ENCODE assay signal across 9 mouse cellular contexts in the genomic region with DNA sequence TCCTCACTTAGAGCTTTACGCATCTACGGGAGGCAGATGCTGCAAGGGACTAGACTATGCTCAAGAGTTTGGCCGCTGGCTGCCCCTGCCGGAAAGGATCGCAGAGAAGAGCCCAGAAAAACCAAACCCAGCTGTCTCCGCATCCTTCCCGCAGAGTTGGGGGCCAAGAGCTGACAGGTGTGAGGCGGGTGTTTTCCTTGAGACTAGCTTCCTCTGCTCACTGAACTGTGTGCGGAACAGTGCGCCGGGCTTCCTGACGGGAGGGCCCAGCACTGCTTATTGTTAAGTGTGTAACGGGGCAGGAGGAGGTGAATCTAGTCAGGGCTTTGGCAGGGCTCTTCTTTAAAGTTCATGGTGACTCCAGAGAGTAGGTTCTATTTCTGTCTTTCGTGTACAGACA. TPM values are rescaled to one million over a fixed set of nuclear protein-coding genes. Genes with fewer than 3 reads are reported as not detected.
A peak's percentile ranks its signal among the peaks of the same experiment; 100 is the strongest.
DNase-seq lines count a peak whose midpoint lies in the region; ATAC-seq and TF ChIP-seq lines count a peak whose summit lies in the region.
"Had no signal": no experiment of that assay in that cellular context is flagged by ENCODE, and none has a peak within 500 bp of the region (broad histone marks: within the 10 kb centered on the region; RNA-seq: fewer than 3 reads in every experiment).

No protein-coding gene starts in this region.

- no peaks in the 10 kb centered on the region for H3K36me3 ChIP-seq in forebrain, embryonic 14.5 days (ENCODE audit: control insufficient read depth, insufficient read depth, low read length)
- H3K36me3 ChIP-seq in forebrain, postnatal 0 days (ENCODE audit: insufficient read depth): no peaks in the 10 kb centered on the region
- H3K36me3 ChIP-seq in midbrain, embryonic 10.5 days: no peaks in the 10 kb centered on the region
- no peaks in the 10 kb centered on the region for H3K36me3 ChIP-seq in midbrain, embryonic 15.5 days (replicated peaks)
- H3K36me3 ChIP-seq in hindbrain, postnatal 0 days (ENCODE audit: insufficient read depth, low read length): no peaks in the 10 kb centered on the region
- no peaks in the 10 kb centered on the region for H3K36me3 ChIP-seq in stomach, postnatal 0 days (ENCODE audit: control insufficient read depth, insufficient read depth, low read length)
- H3K36me3 ChIP-seq: neural tube, embryonic 13.5 days had no signal

- no peaks in the 10 kb centered on the region for H3K27me3 ChIP-seq in forebrain, embryonic 14.5 days (replicated peaks; ENCODE audit: control insufficient read depth, insufficient read depth, low read length)
- H3K27me3 ChIP-seq in forebrain, postnatal 0 days (ENCODE audit: insufficient read depth, low read length): no peaks in the 10 kb centered on the region
- peaks cover 3% of the 10 kb centered on the region; the same call in 1 of the 2 replicates for H3K27me3 ChIP-seq in midbrain, embryonic 10.5 days (ENCODE audit: low read depth, poor library complexity, severe bottlenecking)
- H3K27me3 ChIP-seq in midbrain, embryonic 15.5 days (replicated peaks): no peaks in the 10 kb centered on the region
- no peaks in the 10 kb centered on the region for H3K27me3 ChIP-seq in hindbrain, postnatal 0 days (ENCODE audit: insufficient read depth, low read length)
- H3K27me3 ChIP-seq in stomach, postnatal 0 days (ENCODE audit: control insufficient read depth, insufficient read depth, low read length): no peaks in the 10 kb centered on the region
- H3K27me3 ChIP-seq: neural tube, embryonic 13.5 days had no signal

- H3K27ac ChIP-seq in forebrain, embryonic 14.5 days (ENCODE audit: low read depth, low read length): no peak overlapping the region
- H3K27ac ChIP-seq in forebrain, postnatal 0 days (ENCODE audit: low read depth, low read length): no peak overlapping the region
- peak overlapping the region; percentile 73 for H3K27ac ChIP-seq in midbrain, embryonic 10.5 days (replicated peaks)
- no peak overlapping the region for H3K27ac ChIP-seq in midbrain, embryonic 15.5 days
- H3K27ac ChIP-seq in hindbrain, postnatal 0 days: no peak overlapping the region
- H3K27ac ChIP-seq in stomach, postnatal 0 days (replicated peaks): no peak overlapping the region
- H3K27ac ChIP-seq: neural tube, embryonic 13.5 days had no signal

- H3K4me3 ChIP-seq in forebrain, embryonic 14.5 days (ENCODE audit: low read depth, low read length): no peak overlapping the region
- H3K4me3 ChIP-seq in forebrain, postnatal 0 days (ENCODE audit: low read depth, low read length): no peak overlapping the region
- H3K4me3 ChIP-seq in midbrain, embryonic 10.5 days: no peak overlapping the region
- H3K4me3 ChIP-seq in midbrain, embryonic 15.5 days: no peak overlapping the region
- no peak overlapping the region for H3K4me3 ChIP-seq in hindbrain, postnatal 0 days (ENCODE audit: low read length)
- H3K4me3 ChIP-seq in stomach, postnatal 0 days (ENCODE audit: low read depth, low read length): no peak overlapping the region
- H3K4me3 ChIP-seq: neural tube, embryonic 13.5 days had no signal

- no peak for DNase-seq in forebrain, embryonic 14.5 days (ENCODE audit: low spot score)
- DNase-seq in forebrain, postnatal 0 days: no peak
- peak; percentile 35 for DNase-seq in midbrain, embryonic 10.5 days (ENCODE audit: low spot score)
- peak; percentile 32 for DNase-seq in hindbrain, postnatal 0 days (ENCODE audit: low spot score)
- DNase-seq in stomach, postnatal 0 days (ENCODE audit: low spot score): no peak
- no peak for DNase-seq in frontal cortex, postnatal 25 days (ENCODE audit: low spot score in 2 of 2)
- no peak for DNase-seq in frontal cortex, postnatal 14 days (ENCODE audit: low spot score in 2 of 2)

- H3K4me2 ChIP-seq in forebrain, embryonic 14.5 days (ENCODE audit: low read length): no peak overlapping the region
- H3K4me2 ChIP-seq in forebrain, postnatal 0 days (ENCODE audit: low read depth): no peak overlapping the region
- H3K4me2 ChIP-seq in midbrain, embryonic 15.5 days: no peak overlapping the region
- H3K4me2 ChIP-seq in hindbrain, postnatal 0 days (ENCODE audit: low read depth, low read length): no peak overlapping the region
- H3K4me2 ChIP-seq in stomach, postnatal 0 days (replicated peaks; ENCODE audit: low read depth): peak overlapping the region; percentile 9; the same call in 1 of the 2 replicates
- H3K4me2 ChIP-seq: neural tube, embryonic 13.5 days had no signal

- no peak for TF ChIP-seq EP300 in stomach, postnatal 0 days (optimal IDR thresholded peaks at IDR 0.05)

- ATAC-seq in forebrain, embryonic 14.5 days: 0 out of 2 replicates have a peak, but pooled peaks have one; percentile 3
- no peak for ATAC-seq in forebrain, postnatal 0 days
- no peak for ATAC-seq in midbrain, embryonic 15.5 days (replicated peaks)
- ATAC-seq in hindbrain, postnatal 0 days: peak; percentile 63
- ATAC-seq in stomach, postnatal 0 days (ENCODE audit: low FRiP score, low TSS enrichment): peak; percentile 47; the same call in 1 of the 2 replicates

- no peaks in the 10 kb centered on the region for H3K9me3 ChIP-seq in forebrain, embryonic 14.5 days (replicated peaks; ENCODE audit: control insufficient read depth, low read length)
- H3K9me3 ChIP-seq in forebrain, postnatal 0 days (ENCODE audit: low read length): no peaks in the 10 kb centered on the region
- H3K9me3 ChIP-seq in midbrain, embryonic 10.5 days (replicated peaks): no peaks in the 10 kb centered on the region
- no peaks in the 10 kb centered on the region for H3K9me3 ChIP-seq in midbrain, embryonic 15.5 days
- H3K9me3 ChIP-seq in hindbrain, postnatal 0 days (ENCODE audit: low read length): no peaks in the 10 kb centered on the region
- no peaks in the 10 kb centered on the region for H3K9me3 ChIP-seq in stomach, postnatal 0 days (ENCODE audit: control insufficient read depth, low read length)
- H3K9me3 ChIP-seq: neural tube, embryonic 13.5 days had no signal

- H3K9ac ChIP-seq in forebrain, embryonic 14.5 days (ENCODE audit: low read length): no peak overlapping the region
- no peak overlapping the region for H3K9ac ChIP-seq in forebrain, postnatal 0 days
- H3K9ac ChIP-seq in midbrain, embryonic 15.5 days: no peak overlapping the region
- H3K9ac ChIP-seq in hindbrain, postnatal 0 days (replicated peaks; ENCODE audit: low read length): no peak overlapping the region
- no peak overlapping the region for H3K9ac ChIP-seq in stomach, postnatal 0 days (ENCODE audit: low read length)
- H3K9ac ChIP-seq: neural tube, embryonic 13.5 days had no signal

- no peak for TF ChIP-seq CTCF in forebrain, postnatal 0 days (IDR thresholded peaks at IDR 0.05; ENCODE audit: low read depth)
- no peak for TF ChIP-seq CTCF in hindbrain, postnatal 0 days (IDR thresholded peaks at IDR 0.05; ENCODE audit: low read depth)
- no peak for TF ChIP-seq CTCF in stomach, postnatal 0 days (IDR thresholded peaks at IDR 0.05; ENCODE audit: low read depth)

- H3K4me1 ChIP-seq in forebrain, embryonic 14.5 days (ENCODE audit: control insufficient read depth, insufficient read depth, low read length): peaks cover 5% of the 10 kb centered on the region; the same call in 1 of the 2 replicates
- no peaks in the 10 kb centered on the region for H3K4me1 ChIP-seq in forebrain, postnatal 0 days (ENCODE audit: insufficient read depth)
- peaks cover 40% of the 10 kb centered on the region for H3K4me1 ChIP-seq in midbrain, embryonic 10.5 days
- H3K4me1 ChIP-seq in midbrain, embryonic 15.5 days: peaks cover 14% of the 10 kb centered on the region; the same call in 1 of the 2 replicates
- H3K4me1 ChIP-seq in hindbrain, postnatal 0 days (ENCODE audit: insufficient read depth, low read length): peaks cover 12% of the 10 kb centered on the region
- no peaks in the 10 kb centered on the region for H3K4me1 ChIP-seq in stomach, postnatal 0 days (replicated peaks; ENCODE audit: control insufficient read depth, insufficient read depth)

- WGBS in forebrain, embryonic 14.5 days: 50% methylated on average over 14 of the region's 14 CpGs
- 54% methylated on average over 14 of the region's 14 CpGs for WGBS in forebrain, postnatal 0 days
- WGBS in midbrain, embryonic 10.5 days: 58% methylated on average over 14 of the region's 14 CpGs
- WGBS in midbrain, embryonic 15.5 days: 42% methylated on average over 14 of the region's 14 CpGs
- WGBS in hindbrain, postnatal 0 days: 37% methylated on average over 14 of the region's 14 CpGs
- 53% methylated on average over 14 of the region's 14 CpGs for WGBS in stomach, postnatal 0 days

RNA-seq across cellular contexts. Expression of a gene that starts 37.3 kb away (rescaled TPM):
- polyA plus RNA-seq in forebrain, embryonic 14.5 days (2014; fragmentation: Nextera tagmentation; extraction: Ambion mirVana): 18.3 and 20.8 TPM in 2 replicates
- 22.7 and 28.3 TPM in 2 replicates for total RNA-seq in forebrain, postnatal 0 days (2014; rRNA removed)
- polyA plus RNA-seq in forebrain, postnatal 0 days (2015; fragmentation: Nextera tagmentation; extraction: Ambion mirVana): 14.8 and 16.0 TPM in 2 replicates
- 174 and 175 TPM in 2 replicates for polyA plus RNA-seq in midbrain, embryonic 10.5 days (2016; fragmentation: Nextera tagmentation; extraction: Ambion mirVana)
- polyA plus RNA-seq in midbrain, embryonic 15.5 days (2015; fragmentation: Nextera tagmentation; extraction: Ambion mirVana): 31.7 and 39.0 TPM in 2 replicates
- 67.1 and 82.8 TPM in 2 replicates for total RNA-seq in hindbrain, postnatal 0 days (2014; rRNA removed)
- 36.2 and 37.2 TPM in 2 replicates for polyA plus RNA-seq in hindbrain, postnatal 0 days (2015; fragmentation: Nextera tagmentation; extraction: Ambion mirVana)
- 4.4 and 6.1 TPM in 2 replicates for polyA plus RNA-seq in stomach, postnatal 0 days (2015; fragmentation: Nextera tagmentation; extraction: Ambion mirVana)

RNA-seq across cellular contexts. Expression of a gene that starts 55.1 kb away (rescaled TPM):
- polyA plus RNA-seq in forebrain, embryonic 14.5 days (2014; fragmentation: Nextera tagmentation; extraction: Ambion mirVana): 66.8 and 71.5 TPM in 2 replicates
- 102 and 138 TPM in 2 replicates for total RNA-seq in forebrain, postnatal 0 days (2014; rRNA removed)
- 34.3 and 54.6 TPM in 2 replicates for polyA plus RNA-seq in forebrain, postnatal 0 days (2015; fragmentation: Nextera tagmentation; extraction: Ambion mirVana)
- 61.2 and 66.5 TPM in 2 replicates for polyA plus RNA-seq in midbrain, embryonic 10.5 days (2016; fragmentation: Nextera tagmentation; extraction: Ambion mirVana)
- polyA plus RNA-seq in midbrain, embryonic 15.5 days (2015; fragmentation: Nextera tagmentation; extraction: Ambion mirVana): 68.4 and 76.7 TPM in 2 replicates
- 97.3 and 97.4 TPM in 2 replicates for total RNA-seq in hindbrain, postnatal 0 days (2014; rRNA removed)
- polyA plus RNA-seq in hindbrain, postnatal 0 days (2015; fragmentation: Nextera tagmentation; extraction: Ambion mirVana): 68.8 and 74.9 TPM in 2 replicates
- 25.3 and 26.3 TPM in 2 replicates for polyA plus RNA-seq in stomach, postnatal 0 days (2015; fragmentation: Nextera tagmentation; extraction: Ambion mirVana)

Comparison
In these comparisons a context has a peak if more than half of its experiments do, and no peak if none do; other contexts are left out.
1. ATAC-seq: peak in forebrain, embryonic 14.5 days (single experiment), hindbrain, postnatal 0 days (single experiment) and stomach, postnatal 0 days (single experiment); none in forebrain, postnatal 0 days (single experiment) and midbrain, embryonic 15.5 days (single experiment).
2. DNase-seq: peak in midbrain, embryonic 10.5 days (single experiment) and hindbrain, postnatal 0 days (single experiment); none in forebrain, embryonic 14.5 days (single experiment), forebrain, postnatal 0 days (single experiment), stomach, postnatal 0 days (single experiment), frontal cortex, postnatal 25 days (0 of 2) and frontal cortex, postnatal 14 days (0 of 2).